Mouse (Mus musculus) megakaryocyte, embryonic 14.5 days (primary cell): ENCODE results near the gene Egfr.

ENCODE experiments used
- FLI1 ChIP-seq: IDR thresholded peaks from 2 replicates; pipeline ENCODE4 v1.6.1; 2012; ENCODE audit warnings: low read length, inconsistent platforms, mixed read lengths
- GATA1 ChIP-seq: IDR thresholded peaks from 3 replicates; pipeline ENCODE4 v1.6.1; 2012; ENCODE audit warnings: mixed read lengths, low read length, inconsistent platforms, borderline replicate concordance

GRCm38 (mm10) chr11:16797456-16797855, 45.5 kb downstream of the Egfr start:
- no peak for TF ChIP-seq GATA1
- no peak for TF ChIP-seq FLI1
